Mouse (Mus musculus) limb, embryonic 11.5 days (tissue): Measurements from ENCODE around the gene Prdm2. TPM values are rescaled to one million over a fixed set of nuclear protein-coding genes. Genes with fewer than 3 reads are reported as not detected.

Experiments
- ATAC-seq: fragments of 200-750 bp; cut with Nextera tagmentation; 2 replicates; pipeline ENCODE4 v1.8.0; 2017; ENCODE audit warnings: low read depth; ENCODE audit not compliant: insufficient number of reproducible peaks, low FRiP score, low TSS enrichment
- DNase-seq: peaks from one replicate; pipeline ENCODE4 v3.0.0-alpha.2; 2015; ENCODE audit warnings: low spot score
- H3K27ac ChIP-seq: fragments of 300-500 bp; sonication (generic); replicated peaks from 2 replicates; pipeline ENCODE4 v1.5.1; 2014; ENCODE audit warnings: low read depth, mild to moderate bottlenecking, low read length
- H3K27me3 ChIP-seq: fragments of 300-500 bp; sonication (generic); 2 replicates; pipeline ENCODE4 v1.6.1; 2014; ENCODE audit warnings: mild to moderate bottlenecking, low read length, mixed read lengths; ENCODE audit not compliant: control insufficient read depth, insufficient read depth
- H3K36me3 ChIP-seq: fragments of 300-500 bp; sonication (generic); 2 replicates; pipeline ENCODE4 v1.6.1; 2014; ENCODE audit warnings: mild to moderate bottlenecking, low read length, moderate library complexity, mixed read lengths; ENCODE audit not compliant: control insufficient read depth, insufficient read depth
- H3K4me1 ChIP-seq: fragments of 300-500 bp; sonication (generic); 2 replicates; pipeline ENCODE4 v1.6.1; 2014; ENCODE audit warnings: low read length, mixed read lengths; ENCODE audit not compliant: control insufficient read depth, insufficient read depth
- H3K4me2 ChIP-seq: fragments of 300-500 bp; sonication (generic); 2 replicates; pipeline ENCODE4 v1.6.1; 2014; ENCODE audit warnings: low read depth, mild to moderate bottlenecking, moderate library complexity; ENCODE audit not compliant: severe bottlenecking
- H3K4me3 ChIP-seq: fragments of 300-500 bp; sonication (generic); 2 replicates; pipeline ENCODE4 v1.5.1; 2014; ENCODE audit warnings: low read depth, low read length
- H3K9ac ChIP-seq: fragments of 300-500 bp; sonication (generic); 2 replicates; pipeline ENCODE4 v1.6.1; 2014; ENCODE audit warnings: mild to moderate bottlenecking, low read length
- H3K9me3 ChIP-seq: fragments of 300-500 bp; sonication (generic); 2 replicates; pipeline ENCODE4 v1.6.1; 2016; ENCODE audit warnings: low read length; ENCODE audit not compliant: control insufficient read depth
- WGBS: fragments of 180-500 bp; shearing (Covaris S2); extraction: QIAGEN DNeasy Blood & Tissue Kit; methylation state at CpG from one replicate; pipeline ENCODE4 v1.1.7; 2014; 5-methylcytosine and 5-hydroxymethylcytosine counted together
- polyA plus RNA-seq: library from polyadenylated mRNA; unstranded; fragments of >200 nt; fragmentation: Nextera tagmentation; extraction: Ambion mirVana; gene quantifications from 2 replicates; pipeline ENCODE4 v1.2.1, GENCODE M21; 2014

Gene Prdm2
- polyA plus RNA-seq, 1 experiment from 2014 or later = 15.8 TPM

GRCm38 (mm10) chr4:143239615-143240201, 26.9 kb upstream of the Prdm2 start:
- no peak for DNase-seq
- Histone ChIP-seq H3K9ac (no peak overlapping the region), H3K4me2 (no peak overlapping the region), H3K36me3 (no peaks in the 10 kb centered on the region), H3K27ac (no peak overlapping the region), H3K9me3 (no peaks in the 10 kb centered on the region), H3K27me3 (no peaks in the 10 kb centered on the region), H3K4me3 (no peak overlapping the region), H3K4me1 (no peaks in the 10 kb centered on the region)
- WGBS = 83% methylated on average over 9 of the region's 9 CpGs
- no peak for ATAC-seq

GRCm38 (mm10) chr4:143239117-143239516, 26.3 kb upstream of the Prdm2 start:
- Histone ChIP-seq H3K4me2 (no peak overlapping the region), H3K27me3 (no peaks in the 10 kb centered on the region), H3K9ac (no peak overlapping the region), H3K27ac (no peak overlapping the region), H3K9me3 (no peaks in the 10 kb centered on the region), H3K4me1 (no peaks in the 10 kb centered on the region), H3K36me3 (no peaks in the 10 kb centered on the region), H3K4me3 (no peak overlapping the region)
- WGBS = 92% methylated on average over 5 of the region's 5 CpGs
- DNase-seq (no peak), ATAC-seq (no peak)

GRCm38 (mm10) chr4:143238241-143239031, 25.6 kb upstream of the Prdm2 start:
- Histone ChIP-seq H3K27ac (no peak overlapping the region), H3K9ac (no peak overlapping the region), H3K27me3 (no peaks in the 10 kb centered on the region), H3K4me2 (no peak overlapping the region), H3K9me3 (no peaks in the 10 kb centered on the region), H3K4me3 (no peak overlapping the region), H3K4me1 (no peaks in the 10 kb centered on the region), H3K36me3 (no peaks in the 10 kb centered on the region)
- DNase-seq (peak; percentile 73), ATAC-seq (no peak)
- 29% methylated on average over 23 of the region's 23 CpGs for WGBS

GRCm38 (mm10) chr4:143231790-143232422, 19.1 kb upstream of the Prdm2 start:
- Histone ChIP-seq H3K9ac (no peak overlapping the region), H3K36me3 (no peaks in the 10 kb centered on the region), H3K4me1 (peaks cover 3% of the 10 kb centered on the region; the same call in 1 of the 2 replicates), H3K27me3 (no peaks in the 10 kb centered on the region), H3K4me3 (no peak overlapping the region), H3K4me2 (no peak overlapping the region), H3K9me3 (no peaks in the 10 kb centered on the region), H3K27ac (no peak overlapping the region)
- 92% methylated on average over 10 of the region's 10 CpGs for WGBS
- peak; percentile 37; the same call in 1 of the 2 replicates for ATAC-seq
- DNase-seq = no peak

GRCm38 (mm10) chr4:143231110-143231509, 18.3 kb upstream of the Prdm2 start:
- Histone ChIP-seq H3K4me2 (no peak overlapping the region), H3K9me3 (no peaks in the 10 kb centered on the region), H3K36me3 (no peaks in the 10 kb centered on the region), H3K4me3 (no peak overlapping the region), H3K27me3 (no peaks in the 10 kb centered on the region), H3K27ac (no peak overlapping the region), H3K4me1 (peaks cover 3% of the 10 kb centered on the region; the same call in 1 of the 2 replicates), H3K9ac (no peak overlapping the region)
- no peak for DNase-seq
- WGBS = 38% methylated on average over 3 of the region's 3 CpGs
- ATAC-seq = 0 out of 2 replicates have a peak, but pooled peaks have one; percentile 18

- WGBS = 77% methylated on average over 5 of the region's 5 CpGs
- ATAC-seq (no peak), DNase-seq (no peak)
- H3K9me3 ChIP-seq = no peaks in the 10 kb centered on the region
- no peak overlapping the region for H3K9ac ChIP-seq
- H3K27ac ChIP-seq = no peak overlapping the region
- H3K4me2 ChIP-seq = no peak overlapping the region
- no peak overlapping the region for H3K4me3 ChIP-seq
- H3K27me3 ChIP-seq = no peaks in the 10 kb centered on the region
- H3K36me3 ChIP-seq = no peaks in the 10 kb centered on the region
- H3K4me1 ChIP-seq = peaks cover 3% of the 10 kb centered on the region; the same call in 1 of the 2 replicates
Measured at GRCm38 (mm10) chr4:143227976-143228375, 15.2 kb upstream of the Prdm2 start.

GRCm38 (mm10) chr4:143225886-143226285, 13.1 kb upstream of the Prdm2 start:
- WGBS = 59% methylated on average over 9 of the region's 9 CpGs
- Histone ChIP-seq H3K9me3 (no peaks in the 10 kb centered on the region), H3K9ac (no peak overlapping the region), H3K4me1 (peaks cover 3% of the 10 kb centered on the region; the same call in 1 of the 2 replicates), H3K4me2 (no peak overlapping the region), H3K4me3 (no peak overlapping the region), H3K27ac (no peak overlapping the region), H3K36me3 (no peaks in the 10 kb centered on the region), H3K27me3 (no peaks in the 10 kb centered on the region)
- ATAC-seq (no peak), DNase-seq (no peak)

- DNase-seq (no peak), ATAC-seq (no peak)
- Histone ChIP-seq H3K36me3 (no peaks in the 10 kb centered on the region), H3K4me2 (no peak overlapping the region), H3K27ac (no peak overlapping the region), H3K9me3 (no peaks in the 10 kb centered on the region), H3K4me1 (no peaks in the 10 kb centered on the region), H3K27me3 (no peaks in the 10 kb centered on the region), H3K4me3 (no peak overlapping the region), H3K9ac (no peak overlapping the region)
- WGBS = 57% methylated on average over 9 of the region's 9 CpGs
Measured at GRCm38 (mm10) chr4:143219316-143219751, 6.5 kb upstream of the Prdm2 start.
